Mouse (Mus musculus) lung, embryonic 16.5 days (tissue): ENCODE data around the gene Zfp455. TPM values are rescaled to one million over a fixed set of nuclear protein-coding genes. Genes with fewer than 3 reads are reported as not detected.
"Not testable (repeated sequence)": the region's sequence is repeated elsewhere in the genome, so short reads cannot be mapped to it uniquely, and the experiment has no call there.

Experiments used
- ATAC-seq: fragments of 200-750 bp; cut with Nextera tagmentation; 2 replicates; pipeline ENCODE4 v1.8.0; 2017; ENCODE audit warnings: low read depth, mild to moderate bottlenecking, moderate library complexity
- H3K27ac ChIP-seq: fragments of 300-500 bp; sonication (generic); 2 replicates; pipeline ENCODE4 v1.5.1; 2014; ENCODE audit warnings: mild to moderate bottlenecking, control low read depth, low read length
- H3K27me3 ChIP-seq: fragments of 300-500 bp; sonication (generic); 2 replicates; pipeline ENCODE4 v1.6.1; 2014; ENCODE audit warnings: low read depth, low read length, mixed read lengths; ENCODE audit not compliant: control insufficient read depth, insufficient read depth
- H3K36me3 ChIP-seq: fragments of 300-500 bp; sonication (generic); 2 replicates; pipeline ENCODE4 v1.6.1; 2014; ENCODE audit warnings: low read length; ENCODE audit not compliant: control insufficient read depth, insufficient read depth
- H3K4me1 ChIP-seq: fragments of 300-500 bp; sonication (generic); replicated peaks from 2 replicates; pipeline ENCODE4 v1.6.1; 2014; ENCODE audit warnings: low read length, mixed read lengths; ENCODE audit not compliant: control insufficient read depth, insufficient read depth
- H3K4me2 ChIP-seq: fragments of 300-500 bp; sonication (generic); 2 replicates; pipeline ENCODE4 v1.6.1; 2014; ENCODE audit warnings: low read depth, low read length, control low read depth
- H3K4me3 ChIP-seq: fragments of 300-500 bp; sonication (generic); 2 replicates; pipeline ENCODE4 v1.5.1; 2014; ENCODE audit warnings: mild to moderate bottlenecking, low read length, control low read depth
- H3K9ac ChIP-seq: fragments of 300-500 bp; sonication (generic); 2 replicates; pipeline ENCODE4 v1.6.1; 2014; ENCODE audit warnings: low read length, control low read depth
- H3K9me3 ChIP-seq: fragments of 300-500 bp; sonication (generic); 2 replicates; pipeline ENCODE4 v1.6.1; 2016; ENCODE audit warnings: low read length; ENCODE audit not compliant: control insufficient read depth
- WGBS: fragments of 180-500 bp; shearing (Covaris S2); extraction: QIAGEN DNeasy Blood & Tissue Kit; methylation state at CpG from one replicate; pipeline ENCODE4 v1.1.7; 2014; 5-methylcytosine and 5-hydroxymethylcytosine counted together
- polyA plus RNA-seq: library from polyadenylated mRNA; unstranded; fragments of >200 nt; fragmentation: Nextera tagmentation; extraction: Ambion mirVana; gene quantifications from 2 replicates; pipeline ENCODE4 v1.2.1, GENCODE M21; 2015

Zfp455 gene
- 1.8 and 2.6 TPM in 2 replicates for polyA plus RNA-seq

- Histone ChIP-seq H3K9ac (peak within 1 kb of the TSS; percentile 89), H3K4me1 (peaks cover 3% of the 10 kb centered on the region; the same call in 1 of the 2 replicates), H3K9me3 (no peaks in the 10 kb centered on the region), H3K36me3 (no peaks in the 10 kb centered on the region), H3K4me2 (peak within 1 kb of the TSS; percentile 57), H3K27ac (no peak within 1 kb of the TSS), H3K4me3 (peak within 1 kb of the TSS; percentile 90), H3K27me3 (no peaks in the 10 kb centered on the region)
- 4% methylated on average over 13 of the region's 13 CpGs for WGBS
- peak; percentile 93 for ATAC-seq
Observed at GRCm38 (mm10) chr13:67194340-67194894, at the start of gene Zfp455. TSS of gene Zfp455 (plus strand) at chr13:67194506.

- H3K27ac ChIP-seq, ATAC-seq, H3K9ac ChIP-seq, H3K4me1 ChIP-seq, H3K4me3 ChIP-seq, H3K9me3 ChIP-seq, H3K4me2 ChIP-seq, H3K27me3 ChIP-seq, H3K36me3 ChIP-seq: not testable (repeated sequence)
- WGBS, result 57% methylated on average over 4 of the region's 4 CpGs
Observed at GRCm38 (mm10) chr13:67166122-67166521, 28.2 kb upstream of the Zfp455 start.

GRCm38 (mm10) chr13:67172991-67173722, 21.1 kb upstream of the Zfp455 start, which contains the start of gene Rsl1:
TSS of gene Rsl1 (plus strand) at chr13:67173182.
- Histone ChIP-seq H3K4me2 (peak within 1 kb of the TSS; percentile 72), H3K9ac (peak within 1 kb of the TSS; percentile 83), H3K27ac (peak within 1 kb of the TSS; percentile 62), H3K4me3 (peak within 1 kb of the TSS; percentile 77)
- not testable (repeated sequence) for H3K36me3 ChIP-seq, H3K27me3 ChIP-seq, H3K4me1 ChIP-seq, H3K9me3 ChIP-seq
- under 1% methylated on average over 17 of the region's 17 CpGs for WGBS
- peak; percentile 98 for ATAC-seq

- 12% methylated on average over 5 of the region's 5 CpGs for WGBS
- H3K27ac ChIP-seq, result peak overlapping the region; percentile 6
- H3K4me3 ChIP-seq, result peak overlapping the region; percentile 77
- H3K9me3 ChIP-seq, result no peaks in the 10 kb centered on the region
- no peaks in the 10 kb centered on the region for H3K4me1 ChIP-seq
- no peak; the same call in 1 of the 2 replicates for ATAC-seq
- H3K4me2 ChIP-seq, result peak overlapping the region; percentile 72
- H3K27me3 ChIP-seq, result no peaks in the 10 kb centered on the region
- peak overlapping the region; percentile 83 for H3K9ac ChIP-seq
- peaks cover 5% of the 10 kb centered on the region; the same call in 1 of the 2 replicates for H3K36me3 ChIP-seq
Observed at GRCm38 (mm10) chr13:67173723-67174055, 20.6 kb upstream of the Zfp455 start.

GRCm38 (mm10) chr13:67201656-67202055, 7.3 kb downstream of the Zfp455 start:
- Histone ChIP-seq H3K4me1 (no peaks in the 10 kb centered on the region), H3K27me3 (no peaks in the 10 kb centered on the region), H3K36me3 (no peaks in the 10 kb centered on the region), H3K4me2 (no peak overlapping the region), H3K9me3 (no peaks in the 10 kb centered on the region), H3K9ac (no peak overlapping the region), H3K27ac (no peak overlapping the region), H3K4me3 (no peak overlapping the region)
- no peak for ATAC-seq
- 71% methylated on average over 3 of the region's 3 CpGs for WGBS

- 60% methylated on average over 4 of the region's 4 CpGs for WGBS
- H3K36me3 ChIP-seq, result no peaks in the 10 kb centered on the region
- no peak overlapping the region for H3K4me3 ChIP-seq
- H3K4me1 ChIP-seq, result no peaks in the 10 kb centered on the region
- no peaks in the 10 kb centered on the region for H3K27me3 ChIP-seq
- ATAC-seq, result no peak
- H3K27ac ChIP-seq, result no peak overlapping the region
- no peak overlapping the region for H3K9ac ChIP-seq
- H3K9me3 ChIP-seq, result no peaks in the 10 kb centered on the region
- H3K4me2 ChIP-seq, result no peak overlapping the region
Observed at GRCm38 (mm10) chr13:67214015-67214607, 19.8 kb downstream of the Zfp455 start.

Other genes starting within 250 kb of the Zfp455 start
- 4.9 and 5.1 TPM in 2 replicates for gene Zfp712, start 133.3 kb upstream of the Zfp455 start, polyA plus RNA-seq
- gene Zfp708, start 96.5 kb upstream of the Zfp455 start, polyA plus RNA-seq, result 4.7 and 5.5 TPM in 2 replicates
- gene Gm28557, start 85.9 kb upstream of the Zfp455 start, polyA plus RNA-seq, result 3.3 and 3.4 TPM in 2 replicates
- gene Rslcan18, start 78.2 kb upstream of the Zfp455 start, polyA plus RNA-seq, result 0.11 and 0.46 TPM in 2 replicates
- gene Zfp759, start 72.8 kb upstream of the Zfp455 start, polyA plus RNA-seq, result 2.0 and 2.3 TPM in 2 replicates
- 8.5 and 9.7 TPM in 2 replicates for gene Rsl1, start 21.3 kb upstream of the Zfp455 start, polyA plus RNA-seq
- gene Zfp458, start 84.0 kb downstream of the Zfp455 start, polyA plus RNA-seq, result 1.9 and 2.0 TPM in 2 replicates
- 0.75 and 0.85 TPM in 2 replicates for gene Zfp457, start 112.0 kb downstream of the Zfp455 start, polyA plus RNA-seq
- 2.3 and 2.8 TPM in 2 replicates for gene Zfp595, start 138.1 kb downstream of the Zfp455 start, polyA plus RNA-seq
- gene Gm28044, start 166.0 kb downstream of the Zfp455 start, polyA plus RNA-seq, result 0.62 and 0.87 TPM in 2 replicates
- gene Zfp953, start 166.1 kb downstream of the Zfp455 start, polyA plus RNA-seq, result 1.1 and 1.3 TPM in 2 replicates
- gene Gm28041, start 181.2 kb downstream of the Zfp455 start, polyA plus RNA-seq, result 0.35 and 1.0 TPM in 2 replicates
- 1.6 and 2.0 TPM in 2 replicates for gene Zfp456, start 181.3 kb downstream of the Zfp455 start, polyA plus RNA-seq
- gene Zfp429, start 205.3 kb downstream of the Zfp455 start, polyA plus RNA-seq, result 8.5 and 8.7 TPM in 2 replicates
- 1.2 and 1.3 TPM in 2 replicates for gene Zfp459, start 226.9 kb downstream of the Zfp455 start, polyA plus RNA-seq